Mouse (Mus musculus) embryonic facial prominence, embryonic 14.5 days (tissue): Measurements from ENCODE around the gene Sema4a. TPM values are rescaled to one million over a fixed set of nuclear protein-coding genes. Genes with fewer than 3 reads are reported as not detected.

Experiments used
- ATAC-seq: fragments of 200-750 bp; cut with Nextera tagmentation; 2 replicates; pipeline ENCODE4 v1.8.0; 2017; ENCODE audit warnings: low read depth, moderate number of reproducible peaks, moderate TSS enrichment
- DNase-seq: peaks from one replicate; pipeline ENCODE4 v3.0.0-alpha.2; 2015; ENCODE audit warnings: low spot score
- H3K27ac ChIP-seq: fragments of 300-500 bp; sonication (generic); replicated peaks from 2 replicates; pipeline ENCODE4 v1.5.1; 2014; ENCODE audit warnings: low read depth, mild to moderate bottlenecking, low read length, moderate library complexity
- H3K27me3 ChIP-seq: fragments of 300-500 bp; sonication (generic); replicated peaks from 2 replicates; pipeline ENCODE4 v1.6.1; 2014; ENCODE audit warnings: low read length; ENCODE audit not compliant: control insufficient read depth, insufficient read depth
- H3K36me3 ChIP-seq: fragments of 300-500 bp; sonication (generic); 2 replicates; pipeline ENCODE4 v1.6.1; 2014; ENCODE audit warnings: low read length, mixed read lengths; ENCODE audit not compliant: control insufficient read depth, insufficient read depth
- H3K4me1 ChIP-seq: fragments of 300-500 bp; sonication (generic); 2 replicates; pipeline ENCODE4 v1.6.1; 2014; ENCODE audit warnings: antibody characterized with exemption, low read length; ENCODE audit not compliant: control insufficient read depth, insufficient read depth
- H3K4me2 ChIP-seq: fragments of 300-500 bp; sonication (generic); 2 replicates; pipeline ENCODE4 v1.6.1; 2014; ENCODE audit warnings: low read depth, mild to moderate bottlenecking, low read length, moderate library complexity, mixed read lengths
- H3K4me3 ChIP-seq: fragments of 300-500 bp; sonication (generic); 2 replicates; pipeline ENCODE4 v1.5.1; 2014; ENCODE audit warnings: low read depth, mild to moderate bottlenecking, low read length
- H3K9ac ChIP-seq: fragments of 300-500 bp; sonication (generic); 2 replicates; pipeline ENCODE4 v1.6.1; 2014; ENCODE audit warnings: low read depth, mild to moderate bottlenecking, low read length, moderate library complexity, mixed read lengths
- H3K9me3 ChIP-seq: fragments of 300-500 bp; sonication (generic); 2 replicates; pipeline ENCODE4 v1.6.1; 2016; ENCODE audit warnings: low read length; ENCODE audit not compliant: control insufficient read depth
- WGBS: fragments of 180-500 bp; shearing (Covaris S2); extraction: QIAGEN DNeasy Blood & Tissue Kit; methylation state at CpG from one replicate; pipeline ENCODE4 v1.1.7; 2014; 5-methylcytosine and 5-hydroxymethylcytosine counted together
- polyA plus RNA-seq: library from polyadenylated mRNA; unstranded; fragments of >200 nt; fragmentation: Nextera tagmentation; extraction: Ambion mirVana; gene quantifications from 2 replicates; pipeline ENCODE4 v1.2.1, GENCODE M21; 2014

The Sema4a gene
- polyA plus RNA-seq, 1 experiment from 2014 or later = 9.5 TPM

DNA sequence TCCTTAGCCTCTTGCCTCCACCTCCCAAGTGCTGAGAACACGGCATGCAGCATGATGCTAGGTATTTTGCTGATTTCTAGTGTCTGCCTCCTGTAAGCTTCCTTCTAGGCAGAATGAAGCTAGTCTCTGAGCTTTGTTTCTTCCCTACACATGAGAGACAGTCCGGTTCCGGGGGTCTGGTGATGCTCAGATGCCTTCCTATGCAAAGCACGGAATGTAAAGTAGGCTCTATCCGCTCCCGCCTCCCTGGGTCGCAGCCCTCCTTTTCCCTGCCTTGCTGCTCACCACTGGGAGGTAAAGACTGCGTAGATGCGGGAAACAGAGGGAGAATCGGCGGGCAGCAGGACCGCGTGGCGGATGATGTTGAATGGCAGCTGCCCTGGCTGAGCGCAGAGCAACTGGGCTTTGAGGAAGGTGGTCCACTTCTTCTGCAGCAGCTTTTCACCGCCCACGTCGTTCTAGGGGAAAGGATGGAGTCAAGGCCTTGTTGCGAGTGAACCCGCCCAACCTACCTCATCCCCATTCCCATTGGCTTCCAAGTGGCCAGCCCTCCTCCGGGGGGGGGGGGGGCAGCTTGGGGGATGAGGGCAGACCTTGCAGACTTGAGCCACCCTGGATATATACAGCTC, 11.5 kb downstream of the Sema4a start:
- peak overlapping the region; percentile 55 for H3K4me2 ChIP-seq
- no peaks in the 10 kb centered on the region for H3K27me3 ChIP-seq
- H3K9ac ChIP-seq = peak overlapping the region; percentile 46
- no peaks in the 10 kb centered on the region for H3K9me3 ChIP-seq
- DNase-seq = peak; percentile 86
- peak; percentile 88 for ATAC-seq
- H3K36me3 ChIP-seq = no peaks in the 10 kb centered on the region
- 7% methylated on average over 21 of the region's 21 CpGs for WGBS
- H3K27ac ChIP-seq = no peak overlapping the region; the same call in 1 of the 2 replicates
- H3K4me1 ChIP-seq = no peaks in the 10 kb centered on the region
- peak overlapping the region; percentile 27 for H3K4me3 ChIP-seq

DNA sequence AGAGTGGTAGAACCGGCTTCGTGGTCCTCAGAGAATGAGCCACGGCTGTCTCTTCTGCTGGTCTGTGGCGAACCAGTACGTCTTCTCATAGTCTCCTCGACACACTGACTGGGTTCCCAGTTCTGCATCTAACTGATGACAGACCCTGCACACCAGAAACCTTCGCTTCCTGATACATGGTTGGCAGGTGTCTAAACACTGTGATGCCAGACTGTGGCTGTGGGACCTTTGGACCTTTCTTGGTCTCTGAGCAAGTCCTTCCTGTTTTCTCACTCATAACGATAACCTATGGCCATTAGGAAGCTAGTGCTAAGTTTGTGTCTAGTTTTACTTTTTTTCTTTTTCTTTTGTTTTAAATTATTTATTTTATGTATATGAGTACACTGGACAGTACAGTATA, 12.5 kb downstream of the Sema4a start:
- DNase-seq = no peak
- H3K4me1 ChIP-seq = no peaks in the 10 kb centered on the region
- H3K9me3 ChIP-seq = no peaks in the 10 kb centered on the region
- no peaks in the 10 kb centered on the region for H3K36me3 ChIP-seq
- H3K27me3 ChIP-seq = no peaks in the 10 kb centered on the region
- no peak overlapping the region for H3K4me2 ChIP-seq
- 89% methylated on average over 8 of the region's 8 CpGs for WGBS
- no peak overlapping the region for H3K27ac ChIP-seq
- H3K9ac ChIP-seq = no peak overlapping the region
- ATAC-seq = no peak
- H3K4me3 ChIP-seq = no peak overlapping the region

- H3K9ac ChIP-seq = no peak overlapping the region
- H3K9me3 ChIP-seq = no peaks in the 10 kb centered on the region
- ATAC-seq = no peak
- H3K4me3 ChIP-seq = no peak overlapping the region
- H3K36me3 ChIP-seq = no peaks in the 10 kb centered on the region
- H3K4me2 ChIP-seq = no peak overlapping the region
- no peaks in the 10 kb centered on the region for H3K27me3 ChIP-seq
- 67% methylated on average over 7 of the region's 8 CpGs for WGBS
- H3K27ac ChIP-seq = no peak overlapping the region
- DNase-seq = no peak
- H3K4me1 ChIP-seq = no peaks in the 10 kb centered on the region
These were observed 13.3 kb downstream of the Sema4a start for GRCm38 (mm10) chr3:88447676-88448183.

DNA sequence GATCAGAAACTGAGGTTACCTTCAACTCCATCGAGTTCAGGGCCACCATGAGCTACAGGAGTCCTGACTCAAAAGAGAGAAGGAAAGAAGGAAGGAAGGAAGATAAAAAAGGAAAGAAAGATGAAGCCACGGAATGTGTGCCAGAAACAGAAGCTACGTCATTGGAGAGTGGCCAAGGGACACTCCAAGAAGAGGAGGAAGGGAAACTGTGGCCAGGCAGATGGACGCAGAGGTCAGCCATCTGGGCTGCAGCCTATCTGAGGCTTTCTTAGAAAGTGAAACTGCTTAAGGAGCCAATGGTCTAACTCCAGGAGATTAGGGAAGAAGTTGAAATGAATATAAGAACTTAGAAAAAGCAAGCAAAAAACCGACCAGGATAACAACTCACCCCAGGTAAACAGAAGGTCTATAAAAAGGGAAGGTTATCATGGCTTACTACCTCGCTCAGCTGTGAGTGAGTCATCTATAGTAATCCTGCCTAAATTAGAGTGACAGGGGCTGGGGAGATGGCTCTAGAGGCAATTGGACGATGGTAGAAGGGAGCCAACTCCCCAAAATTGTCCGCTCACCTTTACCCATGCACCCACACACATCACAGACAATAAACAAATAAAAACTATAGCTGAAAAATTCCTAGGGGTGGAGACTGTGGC, 14.4 kb downstream of the Sema4a start:
- ATAC-seq = no peak
- no peak overlapping the region for H3K4me2 ChIP-seq
- H3K27ac ChIP-seq = no peak overlapping the region
- H3K9me3 ChIP-seq = no peaks in the 10 kb centered on the region
- H3K27me3 ChIP-seq = no peaks in the 10 kb centered on the region
- no peaks in the 10 kb centered on the region for H3K36me3 ChIP-seq
- no peak for DNase-seq
- no peaks in the 10 kb centered on the region for H3K4me1 ChIP-seq
- no peak overlapping the region for H3K4me3 ChIP-seq
- H3K9ac ChIP-seq = no peak overlapping the region
- WGBS = 75% methylated on average over 8 of the region's 8 CpGs

DNA sequence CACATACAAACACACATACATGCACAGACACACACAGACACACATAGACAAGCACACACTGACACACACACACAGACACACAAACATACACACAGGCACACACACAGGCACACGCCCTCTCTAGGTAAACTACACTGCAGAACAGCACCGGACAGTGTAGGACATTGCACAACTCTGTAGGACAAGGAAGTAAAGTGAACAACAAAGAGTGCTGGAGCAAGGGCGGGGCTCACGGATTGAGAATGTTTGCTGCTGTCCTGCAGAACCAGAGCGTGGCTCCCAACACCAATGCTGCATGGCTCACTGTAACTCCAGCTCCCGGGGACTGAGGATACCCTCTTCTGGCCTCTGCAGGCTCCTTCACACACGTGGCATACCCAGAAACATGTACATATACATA, 18.1 kb downstream of the Sema4a start:
- Histone ChIP-seq H3K4me3 (no peak overlapping the region), H3K9me3 (no peaks in the 10 kb centered on the region), H3K4me1 (no peaks in the 10 kb centered on the region), H3K36me3 (no peaks in the 10 kb centered on the region), H3K27ac (no peak overlapping the region), H3K27me3 (no peaks in the 10 kb centered on the region), H3K9ac (no peak overlapping the region), H3K4me2 (no peak overlapping the region)
- ATAC-seq (no peak), DNase-seq (no peak)
- 72% methylated on average over 7 of the region's 7 CpGs for WGBS

DNA sequence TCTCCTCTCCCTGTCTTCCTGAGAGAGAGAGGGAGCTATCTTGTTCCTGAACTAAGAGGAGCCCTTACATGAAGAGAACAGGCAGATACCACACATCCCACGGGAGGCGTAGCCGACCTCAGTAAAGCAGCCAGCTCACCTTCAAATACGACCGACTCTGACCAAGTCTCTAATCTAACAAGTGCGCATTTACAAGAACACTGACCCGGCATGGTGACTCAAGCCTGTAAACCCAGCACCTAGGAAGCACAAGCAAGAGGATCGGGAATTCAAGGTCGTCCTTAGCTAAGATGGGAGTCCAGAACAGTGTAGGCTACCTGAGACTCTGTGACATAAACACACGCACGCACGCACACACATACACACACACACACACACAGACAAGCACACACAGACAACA, 18.5 kb downstream of the Sema4a start:
- Histone ChIP-seq H3K9ac (no peak overlapping the region), H3K4me3 (no peak overlapping the region), H3K4me1 (no peaks in the 10 kb centered on the region), H3K27me3 (no peaks in the 10 kb centered on the region), H3K4me2 (no peak overlapping the region), H3K9me3 (no peaks in the 10 kb centered on the region), H3K27ac (no peak overlapping the region), H3K36me3 (no peaks in the 10 kb centered on the region)
- ATAC-seq = no peak
- 86% methylated on average over 12 of the region's 12 CpGs for WGBS
- DNase-seq = no peak

GRCm38 (mm10) chr3:88440500-88441381, 20.2 kb downstream of the Sema4a start:
- no peaks in the 10 kb centered on the region for H3K36me3 ChIP-seq
- ATAC-seq = no peak
- H3K9ac ChIP-seq = no peak overlapping the region
- no peaks in the 10 kb centered on the region for H3K27me3 ChIP-seq
- H3K4me2 ChIP-seq = peak overlapping the region; percentile 17
- H3K4me3 ChIP-seq = no peak overlapping the region
- peak; percentile 70 for DNase-seq
- no peaks in the 10 kb centered on the region for H3K9me3 ChIP-seq
- WGBS = 23% methylated on average over 27 of the region's 27 CpGs
- no peak overlapping the region for H3K27ac ChIP-seq
- peaks cover 4% of the 10 kb centered on the region for H3K4me1 ChIP-seq

DNA sequence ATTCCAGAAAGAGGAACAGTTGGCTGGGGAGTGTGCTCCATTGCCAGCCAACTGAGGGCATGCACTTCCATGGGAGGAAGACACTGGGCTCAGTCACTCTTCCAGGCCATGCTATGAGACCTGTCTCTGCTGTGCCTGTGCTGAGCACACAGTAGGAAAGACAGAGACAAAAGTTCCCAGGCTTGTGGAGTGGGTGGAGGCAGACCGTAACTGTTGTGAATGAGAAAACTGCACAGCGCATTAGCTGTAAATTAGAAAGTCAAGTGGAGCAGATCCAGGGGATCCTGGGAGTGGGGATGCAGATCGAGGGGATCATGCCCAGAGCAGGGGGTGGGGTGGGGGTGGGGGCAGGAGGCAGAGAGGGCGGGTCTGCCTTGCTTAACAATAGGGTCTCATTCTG, 21.4 kb downstream of the Sema4a start:
- no peak overlapping the region for H3K4me2 ChIP-seq
- ATAC-seq (no peak), DNase-seq (no peak)
- H3K36me3 ChIP-seq = no peaks in the 10 kb centered on the region
- peaks cover 4% of the 10 kb centered on the region for H3K4me1 ChIP-seq
- 67% methylated on average over 4 of the region's 4 CpGs for WGBS
- 0 out of 2 replicates have a peak overlapping the region, but pooled peaks have one; percentile 11 for H3K9ac ChIP-seq
- H3K27ac ChIP-seq = no peak overlapping the region
- no peak overlapping the region for H3K4me3 ChIP-seq
- no peaks in the 10 kb centered on the region for H3K27me3 ChIP-seq
- H3K9me3 ChIP-seq = no peaks in the 10 kb centered on the region
